Mouse (Mus musculus) testis, adult 2 months (tissue): ENCODE measurements around the gene Gm20388. TPM values are rescaled to one million over a fixed set of nuclear protein-coding genes. Genes with fewer than 3 reads are reported as not detected.

Experiments
- H3K27ac ChIP-seq: fragments of 200-500 bp; 2 replicates; pipeline ENCODE4 v1.5.1; 2012; ENCODE audit warnings: low read depth, low read length; ENCODE audit not compliant: control insufficient read depth, insufficient read depth
- H3K27me3 ChIP-seq: fragments of 200-500 bp; 2 replicates; pipeline ENCODE4 v1.6.1; 2012; ENCODE audit warnings: mild to moderate bottlenecking, low read length, moderate library complexity; ENCODE audit not compliant: control insufficient read depth, insufficient read depth
- H3K36me3 ChIP-seq: fragments of 200-500 bp; 2 replicates; pipeline ENCODE4 v1.6.1; 2012; ENCODE audit warnings: mild to moderate bottlenecking, low read length; ENCODE audit not compliant: control insufficient read depth, insufficient read depth
- H3K4me1 ChIP-seq: fragments of 200-500 bp; 2 replicates; pipeline ENCODE4 v1.6.1; 2012; ENCODE audit warnings: low read length; ENCODE audit not compliant: control insufficient read depth, insufficient read depth
- H3K4me3 ChIP-seq: fragments of 200-500 bp; 2 replicates; pipeline ENCODE4 v1.5.1; 2012; ENCODE audit warnings: low read depth, mild to moderate bottlenecking, low read length, moderate library complexity, mixed read lengths; ENCODE audit not compliant: control insufficient read depth
- CTCF ChIP-seq: fragments of 200-500 bp; IDR thresholded peaks from 2 replicates; pipeline ENCODE4 v1.5.1; 2012; ENCODE audit warnings: low read depth, mild to moderate bottlenecking, inconsistent platforms, low read length, moderate library complexity; ENCODE audit not compliant: control insufficient read depth, insufficient read depth, insufficient replicate concordance
- POLR2A ChIP-seq: fragments of 200-500 bp; IDR thresholded peaks from 2 replicates; pipeline ENCODE4 v1.6.1; 2012; ENCODE audit warnings: low read depth, mild to moderate bottlenecking, inconsistent platforms, low read length, moderate library complexity; ENCODE audit not compliant: control insufficient read depth
- polyA plus RNA-seq: library from polyadenylated mRNA; depleted of rRNA; stranded (reverse); fragments of >200 nt; gene quantifications from 2 replicates; pipeline ENCODE4 v1.2.3, GENCODE M21; 2012

Gene Gm20388
- polyA plus RNA-seq, 1 experiment = 5.6 TPM

- TF ChIP-seq POLR2A (no peak), CTCF (no peak)
- no peaks in the 10 kb centered on the region for H3K36me3 ChIP-seq
These were observed 2010.9 kb downstream of the Gm20388 start for GRCm38 (mm10) chr8:121921582-121921981.

GRCm38 (mm10) chr8:121922101-121922500 is 2011.5 kb downstream of the Gm20388 start:
- TF ChIP-seq POLR2A = peak; percentile 44; the same call in 1 of the 2 replicates
- TF ChIP-seq CTCF = no peak
- Histone ChIP-seq H3K36me3 (no peaks in the 10 kb centered on the region), H3K27ac (peak overlapping the region; percentile 67)

More at GRCm38 (mm10) chr8:121921582-121921981, 2010.9 kb downstream of the Gm20388 start:
- Histone ChIP-seq H3K27ac (peak overlapping the region; percentile 67), H3K4me1 (peaks cover 17% of the 10 kb centered on the region), H3K4me3 (no peak overlapping the region), H3K27me3 (no peaks in the 10 kb centered on the region)

GRCm38 (mm10) chr8:121924681-121925080 is 2014.0 kb downstream of the Gm20388 start:
- Histone ChIP-seq H3K27ac (no peak overlapping the region), H3K4me3 (no peak overlapping the region), H3K36me3 (no peaks in the 10 kb centered on the region), H3K27me3 (no peaks in the 10 kb centered on the region), H3K4me1 (peaks cover 15% of the 10 kb centered on the region)
- TF ChIP-seq POLR2A (no peak), CTCF (no peak)

More at GRCm38 (mm10) chr8:121922101-121922500, 2011.5 kb downstream of the Gm20388 start:
- H3K4me1 ChIP-seq = peaks cover 17% of the 10 kb centered on the region
- no peak overlapping the region for H3K4me3 ChIP-seq
- no peaks in the 10 kb centered on the region for H3K27me3 ChIP-seq

GRCm38 (mm10) chr8:121925624-121926023 is 2015.0 kb downstream of the Gm20388 start:
- no peaks in the 10 kb centered on the region for H3K36me3 ChIP-seq
- H3K4me1 ChIP-seq = peaks cover 15% of the 10 kb centered on the region
- H3K4me3 ChIP-seq = no peak overlapping the region
- TF ChIP-seq CTCF (peak; percentile 88), POLR2A (no peak)
- no peak overlapping the region for H3K27ac ChIP-seq
- H3K27me3 ChIP-seq = no peaks in the 10 kb centered on the region

- peaks cover 11% of the 10 kb centered on the region for H3K4me1 ChIP-seq
These were observed 2015.6 kb downstream of the Gm20388 start for GRCm38 (mm10) chr8:121926266-121926665.

GRCm38 (mm10) chr8:121927316-121927715 is 2016.7 kb downstream of the Gm20388 start:
- TF ChIP-seq CTCF = peak; percentile 26; the same call in 1 of the 2 replicates
- TF ChIP-seq POLR2A = no peak
- no peak overlapping the region for H3K27ac ChIP-seq

More at GRCm38 (mm10) chr8:121926266-121926665, 2015.6 kb downstream of the Gm20388 start:
- no peaks in the 10 kb centered on the region for H3K36me3 ChIP-seq
- H3K27ac ChIP-seq = no peak overlapping the region
- H3K4me3 ChIP-seq = no peak overlapping the region
- TF ChIP-seq POLR2A = no peak
- no peak for TF ChIP-seq CTCF
- no peaks in the 10 kb centered on the region for H3K27me3 ChIP-seq

GRCm38 (mm10) chr8:121930047-121930446 is 2019.4 kb downstream of the Gm20388 start:
- H3K36me3 ChIP-seq = no peaks in the 10 kb centered on the region
- no peak overlapping the region for H3K27ac ChIP-seq
- H3K4me1 ChIP-seq = peaks cover 4% of the 10 kb centered on the region
- H3K4me3 ChIP-seq = no peak overlapping the region
- no peaks in the 10 kb centered on the region for H3K27me3 ChIP-seq
- TF ChIP-seq CTCF (no peak), POLR2A (no peak)

More at GRCm38 (mm10) chr8:121927316-121927715, 2016.7 kb downstream of the Gm20388 start:
- no peak overlapping the region for H3K4me3 ChIP-seq
- no peaks in the 10 kb centered on the region for H3K27me3 ChIP-seq
- no peaks in the 10 kb centered on the region for H3K36me3 ChIP-seq
- H3K4me1 ChIP-seq = peaks cover 8% of the 10 kb centered on the region
